Mouse (Mus musculus) A20 (cell line): Measurements from ENCODE around the gene Olfr867.

Source experiments
- DNase-seq: peaks from one replicate; pipeline ENCODE4 v3.0.0-alpha.2; 2011; ENCODE audit warnings: low read depth, low spot score

The Olfr867 gene

DNA sequence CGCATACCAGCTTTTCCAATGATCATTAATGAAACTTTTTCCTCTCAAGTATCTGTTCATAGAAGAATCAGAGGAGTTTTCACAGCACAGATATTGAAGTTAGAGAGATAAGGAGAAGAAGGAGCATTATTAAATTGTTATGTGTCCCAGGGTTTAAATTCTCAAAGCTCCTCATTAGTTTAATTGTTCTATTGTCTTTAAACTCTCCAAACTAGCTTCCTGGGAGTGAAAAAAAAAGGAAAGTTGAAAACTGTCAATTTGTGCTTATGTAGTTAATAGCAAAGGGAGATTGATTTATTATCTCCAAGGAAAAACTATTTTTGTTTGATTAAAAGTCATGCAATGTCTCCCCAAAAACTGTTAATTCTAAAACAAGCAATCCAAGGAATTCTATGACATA, at the start of gene Olfr867:
Olfr867 (minus strand) TSS at position 101 of the 400 bp plus-strand sequence.
- DNase-seq, result no peak

DNA sequence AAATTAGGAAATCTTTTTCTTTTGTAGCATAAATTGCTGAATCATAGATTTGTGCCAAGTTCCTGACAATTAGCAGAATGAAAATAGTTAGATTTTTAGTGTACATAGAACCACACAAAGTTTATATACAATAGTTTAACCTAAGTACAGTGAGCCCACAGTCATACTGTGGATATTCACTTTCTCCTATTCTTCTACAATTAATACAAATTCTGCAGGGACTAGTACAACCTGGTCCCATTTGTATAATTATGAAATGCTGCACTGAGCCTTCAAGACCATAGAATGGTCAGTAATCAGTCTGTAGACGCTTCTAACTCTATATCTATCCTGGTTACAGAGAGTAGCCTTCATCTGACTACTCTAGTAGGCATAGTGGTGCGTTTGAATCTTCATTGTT, 41.0 kb upstream of the Olfr867 start, which contains the start of gene Olfr868:
Olfr868 (plus strand) TSS at position 301 of the 400 bp plus-strand sequence.
- DNase-seq, result no peak

DNA sequence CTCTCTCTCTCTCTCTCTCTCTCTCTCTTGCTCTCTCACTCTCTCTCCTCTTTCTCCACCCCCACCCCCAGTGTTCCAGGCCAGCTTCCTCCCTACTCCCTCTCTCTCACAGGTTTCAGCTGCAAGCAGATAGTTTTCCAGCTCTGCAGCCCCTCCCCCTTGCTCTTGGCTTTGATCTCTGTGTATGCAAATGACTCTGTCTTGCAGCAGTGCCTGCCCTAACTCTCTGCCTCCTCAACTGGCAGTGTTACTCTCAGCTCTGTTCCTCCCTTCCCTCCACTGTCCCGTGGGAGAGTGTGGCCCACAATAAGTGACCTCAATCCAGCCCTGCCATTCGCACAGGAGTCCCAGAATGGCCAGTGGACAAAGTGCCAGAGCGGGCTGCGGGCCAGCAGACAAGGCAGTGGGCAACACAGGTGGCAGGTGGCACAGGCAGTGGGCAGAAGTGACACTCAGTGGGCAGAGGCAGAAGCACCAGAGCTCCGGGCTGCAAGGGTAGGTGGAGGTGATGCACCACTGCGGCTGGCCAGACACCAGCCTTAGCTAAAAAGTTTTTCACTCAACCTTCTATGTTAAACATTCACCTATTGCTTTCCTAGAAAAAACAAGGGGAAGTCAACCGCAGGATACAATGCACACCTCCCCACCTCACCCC, 16.3 kb upstream of the Olfr867 start:
- peak; percentile 3 for DNase-seq

DNA sequence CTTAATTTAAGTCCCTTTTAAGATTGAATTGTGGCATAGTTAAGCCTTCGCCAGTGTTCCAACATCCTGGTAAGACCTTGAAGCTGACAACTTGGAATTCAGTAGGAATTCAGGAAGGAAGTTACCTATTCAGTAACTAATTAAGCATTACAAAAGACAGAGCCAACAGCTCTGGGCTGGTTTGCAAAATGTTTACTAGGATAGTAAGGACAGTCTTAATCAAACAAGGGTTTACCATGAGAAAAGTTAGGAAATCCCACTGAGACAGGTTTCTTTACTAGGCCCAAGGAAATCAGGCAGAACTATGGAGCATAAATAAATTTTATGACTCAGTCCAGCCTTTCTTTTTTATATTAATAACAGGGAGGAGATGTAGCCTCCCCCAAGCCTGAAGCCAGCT, 13.9 kb upstream of the Olfr867 start:
- DNase-seq, result no peak

DNA sequence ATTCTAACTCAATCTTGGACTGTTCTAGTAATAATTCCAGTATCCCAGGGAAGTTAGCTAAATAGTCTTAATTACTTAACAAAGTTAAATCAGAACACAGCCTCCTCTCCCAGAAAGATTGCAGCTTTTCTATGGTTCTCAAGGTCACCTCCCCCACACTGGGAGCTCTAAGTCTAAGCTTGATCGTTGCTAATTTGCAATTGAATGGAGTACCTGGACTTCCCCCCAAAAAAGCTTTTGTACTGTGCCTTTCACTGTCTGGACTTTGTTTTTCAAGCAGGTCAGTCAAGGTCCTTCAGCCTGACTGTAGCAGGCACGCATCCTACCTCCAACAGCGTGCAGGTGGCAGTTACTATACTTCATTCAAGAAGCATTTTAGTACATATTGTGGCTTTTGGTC, 12.9 kb upstream of the Olfr867 start:
- DNase-seq, result no peak

DNA sequence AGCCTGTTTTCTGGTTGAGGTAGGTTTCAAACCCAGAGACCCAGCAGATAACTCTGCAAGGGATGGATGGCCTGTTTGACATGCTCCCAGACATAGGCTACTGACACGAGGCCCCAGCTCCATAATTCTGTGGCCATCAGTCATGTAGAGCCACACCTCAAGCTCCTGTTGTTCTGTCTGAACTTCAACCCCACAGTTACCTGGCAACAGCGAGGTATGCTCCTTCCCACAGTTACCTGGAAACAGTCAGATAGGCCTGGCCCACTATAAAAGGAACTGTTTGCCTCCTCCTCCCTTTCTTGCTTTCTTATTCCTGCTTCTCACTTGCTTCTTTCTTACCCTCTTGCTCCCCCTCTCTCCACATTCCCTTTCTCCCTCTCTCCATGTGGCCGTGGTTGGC, 9.4 kb downstream of the Olfr867 start:
- no peak for DNase-seq

DNA sequence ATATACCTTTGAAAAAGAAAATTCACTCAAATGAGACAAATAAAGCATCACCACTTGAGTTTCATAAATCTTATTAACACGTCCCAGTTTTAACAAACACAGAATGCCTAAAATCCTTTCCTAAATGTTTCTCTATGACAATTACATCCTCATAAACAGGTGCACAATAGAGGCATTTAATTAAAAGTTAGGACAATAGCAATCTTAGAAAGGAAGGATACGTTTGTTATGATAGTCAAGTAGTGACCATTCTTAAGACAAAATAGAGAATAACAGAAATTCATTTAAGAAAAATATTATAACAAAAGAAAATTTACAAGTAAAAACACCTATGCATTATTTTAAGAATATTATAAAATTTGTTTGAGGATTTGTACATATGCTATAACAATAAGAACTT, 29.4 kb downstream of the Olfr867 start, which contains the start of gene Olfr866:
Olfr866 (minus strand) TSS at position 101 of the 400 bp plus-strand sequence.
- DNase-seq, result no peak
